Mouse (Mus musculus) forebrain, embryonic 10.5 days (tissue): ENCODE measurements around the gene Asb16. TPM values are rescaled to one million over a fixed set of nuclear protein-coding genes. Genes with fewer than 3 reads are reported as not detected.

Experiments used
- DNase-seq: peaks from one replicate; pipeline ENCODE4 v3.0.0-alpha.2; 2017; ENCODE audit warnings: low spot score; ENCODE audit errors: extremely low spot score
- H3K27ac ChIP-seq: fragments of 300-500 bp; sonication (generic); 2 replicates; pipeline ENCODE4 v1.5.1; 2016; ENCODE audit warnings: mild to moderate bottlenecking
- H3K27me3 ChIP-seq: fragments of 300-500 bp; sonication (generic); 2 replicates; pipeline ENCODE4 v1.6.1; 2016; ENCODE audit warnings: mild to moderate bottlenecking; ENCODE audit not compliant: poor library complexity, severe bottlenecking
- H3K36me3 ChIP-seq: fragments of 300-500 bp; sonication (generic); replicated peaks from 2 replicates; pipeline ENCODE4 v1.6.1; 2016; ENCODE audit warnings: mild to moderate bottlenecking, moderate library complexity
- H3K4me1 ChIP-seq: fragments of 300-500 bp; sonication (generic); 2 replicates; pipeline ENCODE4 v1.6.1; 2016
- H3K4me3 ChIP-seq: fragments of 300-500 bp; sonication (generic); 2 replicates; pipeline ENCODE4 v1.5.1; 2016; ENCODE audit warnings: mild to moderate bottlenecking, moderate library complexity
- H3K9me3 ChIP-seq: fragments of 300-500 bp; sonication (generic); 2 replicates; pipeline ENCODE4 v1.6.1; 2016; ENCODE audit warnings: mild to moderate bottlenecking, moderate library complexity
- WGBS: fragments of 180-500 bp; shearing (Covaris S2); methylation state at CpG from one replicate; pipeline ENCODE4 v1.1.7; 2016; 5-methylcytosine and 5-hydroxymethylcytosine counted together
- polyA plus RNA-seq: library from polyadenylated mRNA; unstranded; fragments of >200 nt; fragmentation: Nextera tagmentation; extraction: Ambion mirVana; gene quantifications from 2 replicates; pipeline ENCODE4 v1.2.1, GENCODE M21; 2016

The Asb16 gene
- polyA plus RNA-seq, 1 experiment from 2014 or later = 0.06 TPM

DNA sequence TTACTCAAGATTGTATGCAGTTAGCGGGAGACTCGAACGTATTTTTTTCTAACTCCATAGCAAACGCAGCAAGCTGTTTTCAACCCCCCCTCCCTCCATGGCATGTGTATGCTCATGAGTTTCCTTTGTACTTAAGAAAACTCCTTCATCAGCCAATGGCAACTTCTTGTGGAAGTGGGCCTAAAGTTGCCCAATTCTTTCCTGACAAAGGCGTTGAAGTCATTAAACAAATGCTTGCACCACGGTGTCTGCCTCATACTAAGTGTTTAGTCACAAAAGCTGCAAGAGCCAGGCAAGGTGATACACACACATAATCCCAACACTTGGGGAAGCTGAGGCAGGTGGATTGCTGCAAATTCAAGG, 22.3 kb upstream of the Asb16 start:
- Histone ChIP-seq H3K36me3 (peaks cover 5% of the 10 kb centered on the region), H3K9me3 (no peaks in the 10 kb centered on the region; the same call in 1 of the 2 replicates), H3K4me1 (peaks cover 32% of the 10 kb centered on the region), H3K27ac (no peak overlapping the region), H3K4me3 (no peak overlapping the region), H3K27me3 (peaks cover 18% of the 10 kb centered on the region)
- 90% methylated on average over 6 of the region's 6 CpGs for WGBS
- no peak for DNase-seq

DNA sequence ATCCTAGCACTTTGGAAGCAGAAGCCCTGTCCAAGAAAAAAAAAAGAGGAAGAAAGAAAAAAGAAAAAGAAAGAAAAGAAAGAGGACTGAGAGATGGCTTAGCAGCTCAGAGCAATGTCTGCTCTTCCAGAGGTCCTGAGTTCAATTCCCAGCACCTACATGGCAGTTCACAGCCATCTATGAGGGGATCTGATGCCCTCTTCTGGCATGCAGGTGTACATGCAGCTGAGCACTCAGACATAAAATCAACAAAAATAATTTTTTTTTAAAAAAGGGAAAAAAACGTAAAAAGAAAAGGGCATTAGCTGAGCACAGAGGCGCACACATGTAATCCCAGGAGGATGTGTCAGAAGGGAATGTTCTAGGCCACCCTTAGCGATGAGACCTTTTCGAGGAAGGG, 21.7 kb upstream of the Asb16 start:
- no peaks in the 10 kb centered on the region; the same call in 1 of the 2 replicates for H3K9me3 ChIP-seq
- H3K36me3 ChIP-seq = peaks cover 11% of the 10 kb centered on the region
- peaks cover 32% of the 10 kb centered on the region for H3K4me1 ChIP-seq
- DNase-seq = no peak
- peaks cover 18% of the 10 kb centered on the region for H3K27me3 ChIP-seq
- no peak overlapping the region for H3K27ac ChIP-seq
- no peak overlapping the region for H3K4me3 ChIP-seq
- 89% methylated on average over 4 of the region's 4 CpGs for WGBS

GRCm38 (mm10) chr11:102248630-102249230, 19.8 kb upstream of the Asb16 start, which contains the start of gene BC030867:
BC030867 (plus strand) TSS chr11:102248882.
- peak; percentile 98 for DNase-seq
- Histone ChIP-seq H3K27ac (peak within 1 kb of the TSS; percentile 88), H3K9me3 (no peaks in the 10 kb centered on the region; the same call in 1 of the 2 replicates), H3K4me1 (peaks cover 32% of the 10 kb centered on the region), H3K36me3 (peaks cover 21% of the 10 kb centered on the region), H3K4me3 (peak within 1 kb of the TSS; percentile 91), H3K27me3 (peaks cover 18% of the 10 kb centered on the region)
- WGBS = 0% methylated on average over 41 of the region's 41 CpGs

GRCm38 (mm10) chr11:102249351-102250090, 19.0 kb upstream of the Asb16 start:
- Histone ChIP-seq H3K4me3 (peak overlapping the region; percentile 91), H3K27ac (peak overlapping the region; percentile 88), H3K4me1 (peaks cover 31% of the 10 kb centered on the region), H3K27me3 (peaks cover 14% of the 10 kb centered on the region), H3K9me3 (no peaks in the 10 kb centered on the region; the same call in 1 of the 2 replicates), H3K36me3 (peaks cover 29% of the 10 kb centered on the region)
- DNase-seq = no peak
- 15% methylated on average over 9 of the region's 9 CpGs for WGBS

DNA sequence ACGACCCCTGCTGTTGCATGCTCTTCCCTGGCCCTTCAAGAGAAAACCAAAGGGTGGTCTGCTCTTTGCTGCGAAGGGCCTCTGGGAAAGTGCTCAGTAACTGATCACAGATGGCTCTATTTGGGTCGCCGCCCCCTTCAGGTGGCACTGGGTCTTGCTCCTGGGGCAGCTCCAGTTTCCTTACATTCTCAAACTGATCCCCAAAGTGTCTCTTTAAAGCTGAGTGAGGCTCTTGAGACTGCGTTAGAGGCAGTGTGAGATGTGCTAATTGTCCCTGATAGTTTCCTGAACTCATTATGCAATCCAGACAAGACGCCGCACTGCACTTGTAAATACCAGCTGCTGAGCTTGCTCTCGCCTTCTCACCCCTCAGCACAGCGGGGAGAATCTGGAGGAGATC, 11.0 kb upstream of the Asb16 start:
- peak overlapping the region; percentile 4; the same call in 1 of the 2 replicates for H3K4me3 ChIP-seq
- peak; percentile 30 for DNase-seq
- peaks cover 91% of the 10 kb centered on the region for H3K36me3 ChIP-seq
- H3K27me3 ChIP-seq = no peaks in the 10 kb centered on the region
- H3K9me3 ChIP-seq = no peaks in the 10 kb centered on the region
- H3K27ac ChIP-seq = 0 out of 2 replicates have a peak overlapping the region, but pooled peaks have one; percentile 40
- H3K4me1 ChIP-seq = peaks cover 19% of the 10 kb centered on the region
- 44% methylated on average over 9 of the region's 9 CpGs for WGBS

DNA sequence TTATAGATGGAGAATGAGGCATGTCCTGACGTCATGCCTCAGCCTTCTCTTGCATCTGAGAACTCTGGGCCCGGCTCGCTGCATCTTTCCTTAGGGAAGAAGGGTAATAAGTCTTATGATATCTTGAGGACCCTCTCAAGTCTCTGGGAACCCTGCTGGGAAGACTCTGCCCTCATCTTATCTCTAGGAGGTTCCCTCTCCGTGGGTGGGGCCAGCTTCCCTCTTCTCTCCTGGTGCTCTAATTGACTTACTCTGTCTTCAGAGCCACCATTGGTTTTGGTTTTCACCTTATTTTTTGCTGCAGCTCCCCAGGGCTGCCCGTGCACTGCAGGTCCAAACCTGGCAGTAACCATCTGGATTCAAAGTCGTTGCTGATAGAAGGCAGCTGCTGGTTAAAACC, 10.4 kb upstream of the Asb16 start:
- no peak overlapping the region for H3K27ac ChIP-seq
- H3K9me3 ChIP-seq = no peaks in the 10 kb centered on the region
- no peaks in the 10 kb centered on the region for H3K27me3 ChIP-seq
- no peak for DNase-seq
- 85% methylated on average over 6 of the region's 6 CpGs for WGBS
- peaks cover 19% of the 10 kb centered on the region for H3K4me1 ChIP-seq
- no peak overlapping the region for H3K4me3 ChIP-seq
- H3K36me3 ChIP-seq = peaks cover 93% of the 10 kb centered on the region

GRCm38 (mm10) chr11:102258521-102258920, 10.0 kb upstream of the Asb16 start:
- peaks cover 98% of the 10 kb centered on the region for H3K36me3 ChIP-seq
- DNase-seq = no peak
- peaks cover 19% of the 10 kb centered on the region for H3K4me1 ChIP-seq
- H3K9me3 ChIP-seq = no peaks in the 10 kb centered on the region
- H3K27me3 ChIP-seq = no peaks in the 10 kb centered on the region
- H3K4me3 ChIP-seq = no peak overlapping the region
- WGBS = 90% methylated on average over 3 of the region's 3 CpGs
- no peak overlapping the region for H3K27ac ChIP-seq

- no peaks in the 10 kb centered on the region for H3K9me3 ChIP-seq
- H3K27ac ChIP-seq = no peak overlapping the region
- peaks cover 8% of the 10 kb centered on the region for H3K4me1 ChIP-seq
- peaks cover 67% of the 10 kb centered on the region for H3K36me3 ChIP-seq
- WGBS = 90% methylated on average over 7 of the region's 7 CpGs
- no peaks in the 10 kb centered on the region for H3K27me3 ChIP-seq
- DNase-seq = no peak
- no peak overlapping the region for H3K4me3 ChIP-seq
Observed at GRCm38 (mm10) chr11:102263211-102263610, 5.3 kb upstream of the Asb16 start.

- no peak for DNase-seq
- WGBS = 66% methylated on average over 14 of the region's 14 CpGs
- no peak overlapping the region for H3K4me3 ChIP-seq
- no peaks in the 10 kb centered on the region for H3K9me3 ChIP-seq
- H3K27ac ChIP-seq = no peak overlapping the region
- no peaks in the 10 kb centered on the region for H3K27me3 ChIP-seq
- peaks cover 8% of the 10 kb centered on the region for H3K4me1 ChIP-seq
- peaks cover 42% of the 10 kb centered on the region for H3K36me3 ChIP-seq
Observed at GRCm38 (mm10) chr11:102265816-102266215, 2.7 kb upstream of the Asb16 start.

DNA sequence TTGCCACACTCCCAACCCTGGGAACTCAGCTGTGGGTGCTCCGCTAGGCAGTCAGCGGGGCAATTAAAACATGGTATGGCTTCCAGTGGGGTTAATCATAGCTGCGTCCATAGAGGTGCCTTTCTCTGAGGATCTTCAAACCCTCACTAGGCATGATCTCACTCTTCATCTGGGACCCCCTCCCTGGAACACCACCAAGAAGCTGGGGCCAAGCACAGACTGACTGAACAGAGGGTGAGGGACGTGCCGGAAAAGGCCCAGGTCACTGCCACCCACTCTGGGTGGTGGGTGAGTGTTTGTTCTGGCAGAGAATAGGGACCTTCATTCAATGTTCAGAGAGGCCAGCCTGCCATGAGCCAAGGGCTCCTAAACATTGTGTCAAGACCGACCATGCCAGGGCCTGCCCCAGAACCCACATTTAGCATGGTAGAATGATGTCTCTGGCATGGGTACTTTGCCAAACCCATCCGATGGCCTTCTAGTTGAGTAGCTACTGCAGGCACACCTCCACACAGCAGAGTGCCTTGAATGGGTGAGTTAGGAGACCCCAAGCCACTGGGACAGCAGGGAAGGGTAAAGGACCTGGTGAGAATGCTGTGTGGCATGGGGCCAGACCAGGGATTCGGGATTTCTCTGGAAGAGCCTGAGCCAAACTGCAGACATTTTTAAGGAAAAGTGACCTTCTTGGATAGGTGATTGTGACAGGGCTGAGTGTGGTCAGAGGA, 1.8 kb upstream of the Asb16 start:
- Histone ChIP-seq H3K36me3 (peaks cover 33% of the 10 kb centered on the region), H3K27me3 (no peaks in the 10 kb centered on the region), H3K27ac (no peak overlapping the region), H3K9me3 (no peaks in the 10 kb centered on the region), H3K4me1 (peaks cover 8% of the 10 kb centered on the region), H3K4me3 (peak overlapping the region; percentile 18; the same call in 1 of the 2 replicates)
- DNase-seq = no peak
- 92% methylated on average over 8 of the region's 8 CpGs for WGBS

- H3K36me3 ChIP-seq = peaks cover 26% of the 10 kb centered on the region
- H3K27ac ChIP-seq = 0 out of 2 replicates have a peak overlapping the region, but pooled peaks have one; percentile 27
- no peaks in the 10 kb centered on the region for H3K9me3 ChIP-seq
- 11% methylated on average over 11 of the region's 11 CpGs for WGBS
- peaks cover 8% of the 10 kb centered on the region for H3K4me1 ChIP-seq
- peak overlapping the region; percentile 18; the same call in 1 of the 2 replicates for H3K4me3 ChIP-seq
- peak; percentile 71 for DNase-seq
- no peaks in the 10 kb centered on the region for H3K27me3 ChIP-seq
Observed at GRCm38 (mm10) chr11:102267480-102267879, 1.1 kb upstream of the Asb16 start.

GRCm38 (mm10) chr11:102276411-102276915, 7.9 kb downstream of the Asb16 start:
- Histone ChIP-seq H3K36me3 (no peaks in the 10 kb centered on the region), H3K27ac (peak overlapping the region; percentile 83), H3K27me3 (peaks cover 34% of the 10 kb centered on the region), H3K4me3 (peak overlapping the region; percentile 56), H3K4me1 (peaks cover 20% of the 10 kb centered on the region), H3K9me3 (no peaks in the 10 kb centered on the region)
- WGBS = under 1% methylated on average over 33 of the region's 33 CpGs
- DNase-seq = peak; percentile 67
